Mouse (Mus musculus): ENCODE results near the gene Plet1.

The Plet1 gene

GRCm38 (mm10) chr9:50495405-50496150 lies 1.3 kb downstream of the Plet1 start:
- no peak for DNase-seq (ENCODE audit: low spot score in 2 of 2)

DNA sequence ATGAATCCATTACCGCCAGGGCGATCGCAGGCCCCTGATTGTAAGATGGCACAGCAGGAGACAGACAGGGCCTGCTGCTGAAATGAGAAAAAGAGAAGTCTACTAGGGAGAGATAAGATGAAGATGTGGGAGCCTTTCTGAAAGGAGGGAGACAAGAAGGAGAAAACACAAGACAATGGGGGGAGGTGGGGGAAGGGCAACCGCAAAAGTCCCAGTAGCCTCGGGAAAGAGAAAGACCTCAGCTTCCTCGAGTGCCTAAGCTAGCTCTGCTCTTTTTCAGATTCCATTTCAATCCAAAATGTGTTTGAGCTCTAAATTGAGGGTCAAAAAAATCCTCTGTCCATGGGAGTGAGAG lies 1.8 kb downstream of the Plet1 start:
- no peak for DNase-seq (ENCODE audit: low spot score in 2 of 2)

- DNase-seq (ENCODE audit: low spot score in 2 of 2) = no peak
Measured at GRCm38 (mm10) chr9:50496546-50496945, 2.2 kb downstream of the Plet1 start.

GRCm38 (mm10) chr9:50497076-50497475 lies 2.8 kb downstream of the Plet1 start:
- DNase-seq (ENCODE audit: low spot score in 2 of 2) = no peak

DNA sequence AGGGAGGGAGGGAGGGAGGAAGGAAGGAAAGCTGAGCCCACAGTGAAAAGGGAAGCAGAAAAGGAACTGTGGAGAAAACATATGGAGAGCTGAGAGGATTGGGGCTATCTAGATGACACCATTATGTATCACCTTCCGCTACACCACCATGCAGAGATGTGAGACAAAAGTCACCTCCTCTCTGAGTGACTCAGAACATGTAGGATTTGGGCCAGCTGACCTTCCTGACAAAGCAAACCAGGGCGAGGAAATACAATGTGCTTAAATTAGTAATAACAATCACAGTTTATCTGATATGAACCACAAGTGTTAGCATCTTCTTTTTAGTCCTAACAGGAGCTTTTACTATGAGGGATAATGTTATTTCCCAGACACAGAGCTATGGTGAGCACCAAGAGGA lies 3.2 kb downstream of the Plet1 start:
- no peak for DNase-seq (ENCODE audit: low spot score in 2 of 2)

GRCm38 (mm10) chr9:50498815-50499214 lies 4.5 kb downstream of the Plet1 start:
- no peak for DNase-seq (ENCODE audit: low spot score in 2 of 2)

GRCm38 (mm10) chr9:50499781-50500180 lies 5.5 kb downstream of the Plet1 start:
- no peak for DNase-seq (ENCODE audit: low spot score in 2 of 2)

DNA sequence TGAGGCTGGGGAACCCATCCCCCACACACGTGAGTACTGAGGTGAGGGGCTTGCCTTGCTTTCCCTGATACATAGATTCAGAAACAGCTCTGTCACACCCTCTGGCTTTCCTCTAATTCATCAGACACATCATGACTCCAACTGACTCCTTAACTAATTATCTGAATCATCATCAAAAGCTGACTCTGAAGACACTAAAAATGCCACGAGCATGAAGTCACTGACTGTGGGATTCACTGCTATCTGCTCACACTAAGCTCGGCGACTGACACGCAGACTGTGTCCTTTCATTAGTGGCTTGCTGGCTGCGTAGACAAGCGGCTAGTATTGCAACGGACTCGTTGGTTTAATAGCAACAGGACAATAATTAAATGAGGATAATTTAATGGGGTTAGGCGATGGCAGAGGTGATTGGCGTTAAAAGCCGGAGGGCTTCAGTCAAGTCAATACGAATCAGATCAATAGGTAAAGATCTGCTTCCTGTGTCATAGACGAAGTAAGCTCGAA lies 6.2 kb downstream of the Plet1 start:
- DNase-seq (ENCODE audit: low spot score in 2 of 2) = no peak

- DNase-seq (ENCODE audit: low spot score in 2 of 2) = no peak
Measured at GRCm38 (mm10) chr9:50500974-50501501, 6.7 kb downstream of the Plet1 start.

- DNase-seq (ENCODE audit: low spot score in 2 of 2) = no peak
Measured at GRCm38 (mm10) chr9:50502949-50503348, 8.6 kb downstream of the Plet1 start.

GRCm38 (mm10) chr9:50505405-50505804 lies 11.1 kb downstream of the Plet1 start:
- DNase-seq (ENCODE audit: low spot score in 2 of 2) = no peak

DNA sequence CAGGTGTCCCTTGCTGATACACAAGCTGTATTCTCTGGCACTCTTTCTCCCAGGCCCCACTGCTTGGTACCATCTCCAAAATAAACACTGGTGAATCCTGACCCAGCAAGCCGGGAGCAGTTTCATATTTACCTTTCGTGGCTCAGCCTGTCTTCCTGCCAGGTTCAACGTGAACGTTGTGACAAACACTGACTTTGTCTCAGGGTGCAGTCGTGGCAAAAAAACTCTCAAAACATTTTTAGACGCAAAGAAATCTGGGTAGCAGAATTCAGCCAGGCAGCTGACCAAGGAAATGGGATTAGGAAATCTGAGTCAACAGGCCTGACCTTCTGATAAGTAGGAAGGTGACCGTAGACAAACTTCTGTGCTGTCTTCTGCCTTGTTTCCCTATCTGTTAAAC lies 13.2 kb downstream of the Plet1 start:
- DNase-seq (ENCODE audit: low spot score in 2 of 2) = no peak

- no peak for DNase-seq (ENCODE audit: low spot score in 2 of 2)
Measured at GRCm38 (mm10) chr9:50515462-50515861, 21.1 kb downstream of the Plet1 start.

GRCm38 (mm10) chr9:50518781-50519180 lies 24.5 kb downstream of the Plet1 start:
- peak in 1 of 2 experiments; percentile 31 for DNase-seq (ENCODE audit: low spot score in 2 of 2)

GRCm38 (mm10) chr9:50520748-50521147 lies 26.4 kb downstream of the Plet1 start:
- no peak for DNase-seq (ENCODE audit: low spot score in 2 of 2)

GRCm38 (mm10) chr9:50521562-50521961 lies 27.2 kb downstream of the Plet1 start:
- DNase-seq (ENCODE audit: low spot score in 2 of 2) = no peak

DNA sequence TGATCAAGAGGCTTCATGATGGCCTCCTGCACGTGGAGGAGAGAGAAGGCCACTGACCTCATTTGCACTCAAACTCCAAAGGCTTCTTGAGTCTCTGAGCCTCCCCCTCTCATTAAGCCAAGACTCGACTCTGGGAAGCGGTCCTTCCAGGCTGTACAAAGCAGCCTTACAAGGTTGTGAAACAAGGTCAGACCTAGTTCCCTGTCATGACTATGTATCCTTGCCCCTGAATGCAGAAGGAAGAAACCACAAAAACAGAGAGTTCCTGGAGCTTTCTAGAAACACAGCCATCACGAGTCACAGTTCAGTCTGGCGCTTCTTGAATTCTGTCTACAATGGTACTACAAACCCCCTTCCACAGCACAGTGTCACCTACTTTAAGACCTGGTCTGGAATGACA lies 28.2 kb downstream of the Plet1 start:
- no peak for DNase-seq (ENCODE audit: low spot score in 2 of 2)

GRCm38 (mm10) chr9:50524936-50525335 lies 30.6 kb downstream of the Plet1 start:
- DNase-seq (ENCODE audit: low spot score in 2 of 2) = no peak

- no peak for DNase-seq (ENCODE audit: low spot score in 2 of 2)
Measured at GRCm38 (mm10) chr9:50525585-50525984, 31.3 kb downstream of the Plet1 start.

DNA sequence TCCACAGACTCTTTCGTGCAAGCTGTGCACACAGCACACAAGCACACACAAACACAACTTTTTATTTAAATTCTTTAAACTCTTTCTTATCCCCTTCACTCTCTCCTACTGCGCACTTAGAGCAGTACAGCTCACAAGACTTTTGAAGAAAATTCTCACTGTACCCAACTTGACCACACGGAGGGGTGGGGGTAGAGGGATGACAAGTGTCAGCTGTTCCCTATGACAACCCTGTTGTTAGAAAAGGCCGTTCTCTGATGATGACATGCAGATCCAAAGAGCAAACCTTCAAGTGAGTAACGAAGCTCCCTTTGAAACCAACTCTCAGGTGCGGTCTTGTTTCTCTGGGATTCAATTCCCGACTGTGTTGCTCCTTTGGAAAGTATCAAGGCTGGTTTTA lies 33.5 kb downstream of the Plet1 start:
- peak in 1 of 2 experiments; percentile 25 for DNase-seq (ENCODE audit: low spot score in 2 of 2)

DNA sequence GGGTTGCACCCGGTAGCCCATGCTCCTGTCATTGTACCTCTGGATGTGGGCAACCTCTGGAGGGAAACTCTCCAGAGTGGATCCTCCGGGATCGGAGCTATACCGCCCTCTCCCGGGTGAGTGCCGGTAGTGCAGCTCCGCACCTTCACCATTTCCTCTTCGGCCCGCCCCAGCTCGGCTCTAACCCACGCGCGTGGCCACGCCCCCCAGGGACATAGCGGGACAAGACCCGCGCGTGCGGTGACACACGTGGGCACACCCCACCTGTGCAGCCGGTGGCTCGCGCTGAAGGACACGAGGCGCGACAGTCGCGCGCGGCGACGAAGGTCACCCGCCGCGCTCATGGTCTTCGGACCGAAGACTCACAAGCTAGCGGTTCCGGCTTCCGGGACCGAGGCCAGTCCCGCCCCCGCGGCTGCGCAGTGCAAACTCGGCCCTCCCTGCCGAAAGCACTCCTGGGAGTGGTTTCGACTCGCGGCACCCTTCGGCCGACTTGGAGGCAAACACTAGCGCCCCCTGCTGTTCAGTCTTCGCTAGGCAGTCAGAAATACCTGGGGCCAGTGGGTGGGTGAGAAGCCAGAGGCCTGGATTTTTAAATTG lies 34.1 kb downstream of the Plet1 start, which contains the start of gene Pts:
Pts (minus strand) TSS at position 432 of the 600 bp plus-strand sequence.
- DNase-seq (ENCODE audit: low spot score in 2 of 2) = peak; percentile 97 to 99

GRCm38 (mm10) chr9:50530890-50531289 lies 36.6 kb downstream of the Plet1 start:
- peak in 1 of 2 experiments; percentile 45 for DNase-seq (ENCODE audit: low spot score in 2 of 2)

DNA sequence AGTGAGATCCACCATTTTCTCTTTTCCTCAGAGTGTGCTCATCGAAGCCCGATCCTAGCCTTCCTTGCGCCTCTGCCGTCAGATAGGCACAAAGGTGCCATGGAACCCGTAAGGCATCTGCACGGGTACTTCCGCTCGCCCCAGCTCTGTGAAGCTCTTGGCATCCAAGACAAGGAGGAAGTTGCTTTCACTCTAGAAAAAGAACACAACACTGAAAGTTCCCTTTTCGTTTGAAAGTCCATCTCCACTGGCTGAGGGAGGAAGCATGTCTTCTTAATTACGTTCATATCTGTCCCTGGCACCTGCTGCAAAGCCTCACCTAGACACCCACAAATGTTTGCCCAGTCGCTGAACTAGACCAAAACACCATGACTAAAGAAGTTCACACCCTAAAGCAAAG lies 39.0 kb downstream of the Plet1 start:
- DNase-seq (ENCODE audit: low spot score in 2 of 2) = peak; percentile 50 to 53
